Mouse (Mus musculus) layer of hippocampus, postnatal 25 days (tissue): ENCODE results near the gene Wrap73. TPM values are rescaled to one million over a fixed set of nuclear protein-coding genes. Genes with fewer than 3 reads are reported as not detected.

Source experiments
- DNase-seq, 2 experiments: peaks; one replicate each; pipeline ENCODE4 v3.0.0; 2022; ENCODE audit warnings: mixed read lengths in 2 of 2, low spot score in 1 of 2; ENCODE audit errors: extremely low spot score in 1 of 2
- total RNA-seq, 2 experiments: library from RNA; stranded (reverse); gene quantifications; 2 replicates each; pipeline ENCODE4 v1.2.3; 2021

Wrap73 gene
- total RNA-seq, 2 experiments from 2014 or later: 30.5 to 36.0 TPM

DNA sequence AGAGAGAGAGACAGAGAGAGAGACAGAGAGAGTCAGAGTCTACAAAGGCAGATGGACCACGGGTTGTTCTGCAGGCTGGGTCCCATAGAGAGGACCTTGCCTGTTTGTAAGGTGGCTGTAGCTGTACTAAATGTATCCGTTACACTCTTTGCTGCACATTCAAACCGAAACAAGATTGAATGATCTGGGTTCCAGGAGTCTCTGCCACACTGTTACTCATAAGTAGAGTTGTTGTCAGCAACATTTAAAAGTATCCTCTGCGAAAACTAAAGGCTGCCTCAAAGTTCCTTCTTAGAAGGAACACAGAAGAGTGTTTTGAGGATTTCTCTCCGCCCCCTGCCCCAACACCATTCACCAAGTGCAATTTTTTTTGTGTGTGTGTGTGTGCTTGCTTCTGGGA lies 5.0 kb upstream of the Wrap73 start:
- no peak for DNase-seq

DNA sequence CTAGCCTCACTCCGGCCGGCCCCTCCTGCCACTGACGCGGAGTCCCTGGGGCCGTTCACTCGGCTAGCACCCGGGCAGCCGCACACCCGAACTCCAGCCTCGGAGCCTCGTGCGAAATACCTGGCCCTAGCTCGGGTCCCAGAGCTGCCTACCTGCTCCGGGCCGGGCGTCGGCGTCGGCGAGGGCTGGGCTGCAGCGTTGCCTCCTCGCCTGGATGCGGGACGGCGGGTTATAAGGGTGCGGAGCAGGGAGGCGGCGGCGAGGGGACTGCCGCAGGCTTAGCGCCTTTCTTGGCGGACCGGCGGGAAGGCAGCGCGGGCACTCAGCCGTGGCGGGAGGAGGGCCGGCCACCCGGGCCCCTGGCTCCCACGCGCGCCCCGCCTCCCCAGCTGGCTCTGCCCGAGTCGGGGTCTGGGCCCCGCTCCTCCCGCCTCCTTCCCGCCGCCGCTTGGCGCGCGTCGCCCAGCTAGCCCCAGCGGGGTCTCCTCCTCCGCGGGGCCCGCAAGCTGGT lies 2.4 kb upstream of the Wrap73 start:
- no peak for DNase-seq

DNA sequence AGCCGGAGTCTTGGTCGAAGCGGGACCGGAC lies 2.2 kb upstream of the Wrap73 start, which contains the start of gene Trp73:
Trp73 (minus strand) TSS at position 27 of the 31 bp plus-strand sequence.
- DNase-seq: no peak

DNA sequence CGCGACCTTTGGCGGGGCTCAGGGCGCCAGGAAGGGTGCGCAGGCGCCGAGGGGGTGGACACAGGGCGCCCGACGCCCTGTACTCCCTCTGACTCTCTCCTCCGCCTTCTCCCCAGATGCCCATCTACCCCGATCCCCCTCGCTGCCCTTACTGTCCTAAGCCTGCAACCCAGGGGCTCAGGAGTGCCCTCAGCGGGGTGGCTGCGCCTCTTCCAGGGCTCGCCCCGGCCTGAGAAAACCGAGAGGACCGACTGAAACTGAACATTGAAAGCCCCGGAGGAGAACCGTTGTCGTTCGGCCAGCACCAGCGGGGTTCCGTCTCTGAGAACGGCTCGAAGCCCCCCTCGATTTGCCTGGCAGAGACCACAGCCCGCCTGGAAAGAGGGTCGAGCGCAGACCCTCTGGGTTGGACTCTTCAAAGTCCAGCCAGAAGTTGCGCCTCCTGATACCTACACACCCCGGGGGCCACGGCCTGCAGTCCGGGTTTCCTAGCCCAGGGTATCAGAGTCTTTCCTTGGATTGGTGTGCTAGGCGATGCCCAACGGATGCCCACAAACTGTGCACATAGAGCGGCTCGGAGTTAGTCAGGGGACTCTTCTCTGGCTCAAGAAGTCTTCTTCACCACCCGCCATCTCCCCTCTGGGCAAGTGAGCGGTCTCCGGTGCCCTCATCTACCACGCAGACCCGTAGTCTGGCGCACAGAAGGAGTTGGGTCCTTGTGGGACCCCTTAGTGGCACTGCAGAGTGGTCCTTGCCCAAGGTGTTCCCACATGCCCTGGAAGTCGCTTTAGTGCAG lies 1.8 kb upstream of the Wrap73 start:
- DNase-seq: no peak

DNA sequence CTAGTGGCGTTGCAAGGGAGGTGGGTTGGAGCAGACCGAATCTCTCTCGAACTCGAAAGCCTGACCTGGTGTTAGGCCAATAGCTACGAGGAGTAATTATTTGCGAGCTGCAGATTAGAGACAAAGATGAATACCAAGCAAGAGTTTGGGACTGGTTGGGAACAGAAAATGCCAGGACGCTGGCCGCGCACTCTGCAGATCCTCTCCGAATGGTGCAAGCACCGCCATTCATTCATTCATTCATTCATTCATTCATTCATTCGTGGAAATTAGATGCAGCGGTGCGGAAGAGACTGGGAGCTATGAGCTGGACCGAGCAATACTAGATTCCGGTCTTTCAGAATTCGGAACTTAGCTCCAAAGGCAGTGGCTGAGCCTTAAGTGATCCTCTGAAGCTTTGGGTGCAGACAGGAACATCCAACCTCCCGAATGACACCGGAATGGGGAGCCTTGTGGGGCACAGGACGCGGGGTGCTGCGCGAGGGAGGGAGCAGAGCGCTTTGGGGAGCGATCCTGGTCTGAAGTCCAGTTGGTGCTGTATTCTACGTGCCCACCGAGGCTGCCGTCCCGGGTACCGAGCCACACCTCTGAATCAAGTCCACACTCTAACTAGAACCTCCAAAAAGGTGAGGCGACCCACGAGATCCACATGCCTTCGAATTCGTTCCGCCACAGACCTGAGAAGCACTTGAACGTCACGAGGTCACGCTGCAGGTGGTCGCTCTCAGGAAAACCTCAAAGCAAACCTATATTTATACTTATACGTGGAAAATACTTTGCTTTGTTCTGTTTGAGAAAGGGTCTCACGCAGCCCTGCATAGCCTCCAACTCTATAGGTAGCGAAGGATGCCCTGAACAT lies 934 bp upstream of the Wrap73 start:
- DNase-seq: no peak

DNA sequence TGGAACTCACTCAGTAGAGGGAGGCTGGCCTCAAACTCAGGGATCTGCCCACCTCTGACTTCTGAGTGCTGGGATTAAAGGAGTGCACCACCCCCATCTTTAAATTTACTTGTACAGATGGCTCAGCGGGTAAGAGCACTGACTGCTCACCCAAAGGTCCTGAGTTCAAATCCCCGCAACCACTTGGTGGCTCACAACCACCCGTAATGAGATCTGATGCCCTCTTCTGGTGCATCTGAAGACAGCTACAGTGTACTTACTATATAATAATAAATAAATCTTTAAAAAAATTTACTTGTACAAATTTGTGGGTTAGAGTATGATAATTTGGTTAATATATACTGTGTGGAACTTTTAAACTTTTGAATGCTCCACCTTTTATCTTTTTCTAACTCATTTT lies 2.5 kb downstream of the Wrap73 start:
- no peak for DNase-seq

DNA sequence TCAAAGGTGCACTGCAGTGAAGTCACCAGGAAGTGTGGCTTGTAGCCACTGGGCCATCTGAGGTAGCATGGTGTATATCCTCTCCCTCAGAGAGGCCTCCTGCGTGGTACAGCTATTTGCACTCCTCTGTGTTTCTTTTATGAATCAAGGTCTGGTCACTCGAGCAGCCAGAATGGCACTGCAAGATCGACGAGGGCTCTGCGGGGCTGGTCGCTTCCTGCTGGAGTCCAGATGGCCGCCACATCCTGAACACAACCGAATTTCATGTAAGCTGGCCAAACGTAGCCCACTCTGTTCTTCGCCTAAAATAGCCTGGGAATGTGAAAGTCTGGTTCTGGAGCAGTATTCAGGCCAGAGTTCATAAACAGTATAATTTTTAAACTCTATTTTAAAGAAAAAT lies 4.2 kb downstream of the Wrap73 start:
- DNase-seq: no peak

DNA sequence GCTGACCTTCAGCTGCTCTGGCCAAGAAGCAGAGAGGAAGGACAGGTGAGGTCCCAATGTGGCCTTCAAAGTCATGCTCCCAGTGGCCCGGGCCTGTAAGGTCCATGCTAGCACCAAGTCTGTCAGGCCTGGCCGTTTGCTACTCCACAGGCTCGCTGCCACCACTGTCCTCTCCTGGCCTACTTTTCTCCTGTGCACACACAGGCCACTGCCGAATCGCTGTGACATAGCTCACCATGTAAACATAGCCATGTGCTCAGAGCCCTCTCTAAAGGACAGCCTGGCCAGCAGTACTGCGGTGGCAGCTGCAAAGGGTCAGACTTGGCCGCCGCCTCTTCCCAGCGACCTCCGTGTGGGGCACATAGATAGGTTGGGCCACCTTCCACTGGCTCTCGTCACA lies 11.9 kb downstream of the Wrap73 start:
- DNase-seq: no peak

DNA sequence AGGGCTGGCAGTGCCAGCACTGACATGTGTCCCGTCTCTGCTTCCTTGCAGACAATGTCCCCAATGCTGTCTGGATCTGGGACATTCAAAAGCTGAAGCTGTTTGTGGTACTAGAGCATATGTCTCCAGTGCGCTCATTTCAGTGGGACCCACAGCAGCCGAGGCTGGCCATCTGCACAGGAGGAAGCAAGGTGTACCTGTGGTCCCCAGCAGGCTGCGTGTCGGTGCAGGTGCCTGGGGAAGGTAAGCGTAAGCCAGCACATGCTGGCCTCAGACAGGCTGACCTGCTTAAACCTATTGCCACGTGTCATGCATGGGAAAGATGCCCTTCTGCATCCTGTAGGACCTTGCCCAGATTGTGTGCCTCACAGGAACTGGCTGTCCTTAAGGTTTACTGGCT lies 13.9 kb downstream of the Wrap73 start:
- DNase-seq: no peak

DNA sequence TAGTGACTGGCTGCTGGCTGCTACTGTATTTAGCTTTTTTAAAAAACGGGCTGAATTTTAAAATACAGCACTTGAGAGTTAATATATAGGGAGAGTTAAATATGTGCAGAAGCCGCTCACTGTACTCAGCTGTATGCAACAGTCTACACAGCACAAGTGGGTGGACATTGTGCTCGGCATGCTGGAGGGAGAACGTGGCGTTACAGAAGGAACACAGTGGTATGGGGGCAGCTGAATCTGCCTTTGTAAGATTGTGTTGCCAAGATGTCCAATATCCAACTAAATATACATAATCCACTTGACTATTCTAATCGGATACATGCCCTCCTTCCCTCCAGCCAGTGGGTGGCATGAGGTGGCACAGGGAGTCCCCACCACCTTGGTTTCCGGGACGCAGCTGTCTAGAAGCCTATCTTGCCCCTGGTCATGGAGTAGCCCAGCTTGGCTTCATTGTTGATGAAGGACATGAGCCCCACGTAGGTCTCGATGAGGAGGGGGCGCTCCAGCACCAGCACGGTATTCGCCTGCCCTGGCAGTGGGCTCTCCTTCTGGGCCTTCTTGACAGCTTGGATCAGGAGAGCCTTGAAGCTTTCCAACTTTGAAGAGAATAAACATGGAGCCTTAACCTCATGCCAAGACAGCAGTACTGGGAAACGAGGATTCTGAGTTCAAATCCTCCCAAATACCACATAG lies 15.9 kb downstream of the Wrap73 start:
- DNase-seq: no peak

DNA sequence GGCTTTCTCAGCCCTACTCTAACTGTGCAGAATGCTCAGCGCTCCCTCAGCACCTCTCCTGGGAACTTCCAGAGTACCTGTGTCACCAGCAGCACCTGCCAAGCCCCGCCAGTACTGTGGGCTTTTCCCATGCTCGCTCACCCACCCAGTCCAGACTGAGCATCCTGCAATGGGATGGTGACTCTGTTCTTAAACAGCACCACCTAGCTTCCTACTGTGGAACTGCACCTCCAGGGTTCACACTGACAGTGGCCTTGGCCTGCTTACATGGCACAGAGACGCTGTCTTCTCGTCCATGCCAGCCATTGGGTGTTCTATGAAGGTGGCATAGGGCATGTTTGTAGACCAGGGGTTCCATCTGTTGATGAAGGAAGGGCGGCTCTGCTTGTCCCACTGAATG lies 16.8 kb downstream of the Wrap73 start:
- peak; percentile 78 to 87 for DNase-seq

DNA sequence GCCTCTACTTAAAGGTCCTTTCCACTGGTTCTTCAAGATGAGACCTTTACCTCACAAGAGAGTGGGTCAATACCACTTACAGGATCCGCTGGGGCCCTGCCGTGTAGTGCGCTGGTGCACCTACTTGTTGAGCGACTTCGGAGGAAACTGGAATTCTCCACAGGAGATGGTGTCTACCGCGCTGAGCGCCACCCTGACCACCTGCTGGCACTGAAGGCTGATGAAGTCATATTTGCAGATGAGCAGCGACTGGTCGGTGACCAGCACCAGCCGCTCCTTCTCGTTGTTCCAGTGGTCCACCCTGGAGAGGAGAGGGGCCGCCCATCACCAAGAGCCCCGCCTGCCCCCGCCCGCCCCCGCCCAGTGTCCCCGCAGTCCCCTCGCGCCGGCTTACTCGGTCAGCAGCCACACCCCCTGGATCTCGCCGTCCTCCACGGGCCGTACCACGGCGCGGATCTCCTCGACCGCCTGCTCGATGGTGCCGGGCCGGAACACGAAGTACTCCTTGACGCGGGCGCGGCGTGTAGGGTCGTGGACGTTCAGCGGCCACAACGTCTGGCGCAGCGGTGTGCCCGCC lies 17.9 kb downstream of the Wrap73 start:
- DNase-seq: no peak

DNA sequence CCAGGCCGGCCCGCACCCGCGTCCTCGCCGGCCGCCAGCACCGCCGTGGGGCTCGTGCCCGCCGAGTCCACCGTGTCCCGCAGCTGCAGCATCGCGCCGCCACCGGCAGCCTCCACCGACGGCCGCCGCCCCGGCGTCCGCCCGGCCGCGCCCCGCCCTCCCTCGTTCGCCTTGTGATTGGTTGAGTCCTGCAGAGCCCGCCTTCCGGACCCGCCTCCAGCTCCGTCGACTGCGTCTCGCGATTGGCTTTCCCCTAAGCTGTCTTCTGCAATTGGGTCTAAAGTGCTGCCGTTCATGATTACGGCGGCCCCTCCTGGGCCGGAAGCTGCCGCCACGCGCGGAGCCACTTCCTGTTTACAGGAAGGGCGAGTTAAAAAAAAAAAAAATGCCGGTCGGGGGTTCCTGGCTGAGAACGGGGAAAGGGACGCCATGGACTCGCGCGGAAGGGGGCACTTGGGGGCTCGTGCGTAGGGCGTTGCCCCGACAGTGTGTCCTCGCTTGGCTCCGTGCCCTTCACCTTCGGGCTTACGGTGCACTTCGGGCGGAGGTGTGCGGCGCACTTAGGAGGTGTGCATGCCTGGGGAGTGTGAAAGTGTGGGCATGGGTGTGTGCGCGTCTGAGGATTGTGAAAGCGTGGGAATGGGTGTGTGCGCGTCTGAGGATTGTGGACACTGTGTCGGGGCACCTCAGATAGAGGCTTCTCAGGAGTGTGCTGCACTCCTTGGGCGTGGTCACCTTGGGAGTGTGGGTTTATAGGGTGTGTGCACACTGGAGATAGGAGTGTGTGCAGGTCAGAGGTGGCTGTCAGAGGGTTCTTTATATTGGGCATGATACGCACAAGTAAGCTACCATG lies 18.6 kb downstream of the Wrap73 start, which contains the start of gene Tprgl:
Tprgl (minus strand) TSS at position 129 of the 853 bp plus-strand sequence.
- DNase-seq: peak; percentile 88 to 89

DNA sequence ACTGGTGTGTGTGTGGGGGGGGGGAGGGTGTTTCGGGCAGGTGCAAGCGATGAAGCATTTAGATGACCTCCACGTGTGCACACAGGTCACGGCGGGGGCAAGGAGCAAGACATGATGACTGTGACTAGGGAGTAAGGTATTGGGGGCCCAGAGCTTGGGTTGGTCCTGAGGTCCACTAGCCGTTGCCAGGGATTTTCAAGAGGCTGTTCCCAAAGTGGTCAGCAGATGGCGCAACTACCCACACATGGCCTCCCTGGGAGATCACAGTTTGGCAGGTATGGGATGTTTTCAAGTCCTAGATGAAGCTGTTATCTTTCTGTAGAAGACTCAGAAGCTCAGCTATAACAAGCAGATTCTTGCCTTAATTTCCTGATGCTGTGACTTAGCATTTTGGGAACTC lies 21.1 kb downstream of the Wrap73 start:
- peak; percentile 52 to 89 for DNase-seq

DNA sequence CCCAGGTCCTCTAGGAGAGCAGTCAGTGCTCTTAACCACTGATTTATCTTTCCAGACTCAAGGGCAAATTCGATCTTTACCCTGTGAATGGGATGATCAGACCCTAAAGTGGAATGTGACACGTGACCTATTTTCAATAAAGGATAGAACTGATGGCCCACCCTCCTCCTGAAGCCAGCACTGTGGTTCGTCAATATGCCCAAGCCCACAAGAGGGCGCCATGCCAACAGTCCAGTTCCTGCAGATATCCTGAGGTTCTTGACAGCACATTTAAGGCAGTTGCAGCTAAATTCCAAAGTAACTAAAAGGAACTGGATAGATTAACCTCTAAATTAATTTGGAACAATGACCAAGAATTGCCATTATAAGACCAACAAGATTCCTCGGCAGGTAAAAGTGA lies 24.9 kb downstream of the Wrap73 start:
- DNase-seq: peak in 1 of 2 experiments; percentile 73

DNA sequence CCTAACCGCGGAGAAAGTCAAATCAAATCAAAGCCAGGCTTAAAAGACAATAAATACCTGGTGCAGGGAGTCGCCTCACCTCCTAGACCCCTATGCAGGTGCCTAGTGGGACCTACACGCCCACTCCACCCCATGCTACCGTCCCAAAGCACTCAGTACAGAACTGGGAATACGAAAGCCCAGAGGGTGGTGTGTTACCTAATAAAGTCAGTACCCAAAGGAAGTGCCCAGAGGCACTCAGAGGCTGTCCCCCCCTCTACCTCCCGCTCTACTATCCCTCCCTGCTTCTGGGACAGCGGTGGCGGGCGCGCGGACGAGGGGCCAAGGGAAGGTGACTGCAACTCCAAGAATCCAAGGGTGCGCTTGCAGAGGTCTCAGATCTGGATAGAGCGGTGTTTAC lies 27.8 kb downstream of the Wrap73 start:
- DNase-seq: no peak

DNA sequence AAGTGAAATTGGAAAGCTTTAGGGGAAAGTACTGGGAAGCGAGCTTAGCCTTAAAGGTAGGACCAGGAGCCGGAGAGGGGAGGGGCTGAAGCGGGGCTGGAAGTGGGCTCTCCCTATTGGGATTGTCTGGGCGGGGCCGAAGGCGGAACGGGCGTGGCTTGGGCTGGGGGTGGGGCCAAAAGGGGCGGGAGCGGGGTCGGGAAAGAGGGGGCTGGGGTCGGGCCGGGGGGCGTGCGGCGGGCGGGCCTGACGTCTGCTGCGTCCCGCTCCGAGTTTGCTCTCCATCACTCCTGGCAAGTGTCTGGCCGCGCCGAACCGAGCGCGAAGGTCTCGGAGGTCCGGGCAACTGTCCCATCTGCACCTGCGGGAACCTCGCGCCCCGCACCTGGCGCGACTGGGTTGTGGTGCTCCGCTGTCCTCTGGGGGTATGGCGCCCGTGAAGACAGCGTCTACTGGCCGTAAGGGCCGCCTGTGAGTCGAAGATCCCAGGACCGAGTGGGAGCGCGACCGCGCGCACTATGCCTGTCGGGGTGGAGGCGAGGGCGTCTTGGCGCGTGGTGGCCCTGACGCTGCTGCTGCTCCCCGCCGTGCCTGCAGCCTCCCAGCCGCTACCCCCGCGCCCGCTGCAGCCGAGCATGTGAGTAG lies 28.5 kb downstream of the Wrap73 start, which contains the start of gene Megf6:
Megf6 (plus strand) TSS at position 225 of the 645 bp plus-strand sequence.
- no peak for DNase-seq

DNA sequence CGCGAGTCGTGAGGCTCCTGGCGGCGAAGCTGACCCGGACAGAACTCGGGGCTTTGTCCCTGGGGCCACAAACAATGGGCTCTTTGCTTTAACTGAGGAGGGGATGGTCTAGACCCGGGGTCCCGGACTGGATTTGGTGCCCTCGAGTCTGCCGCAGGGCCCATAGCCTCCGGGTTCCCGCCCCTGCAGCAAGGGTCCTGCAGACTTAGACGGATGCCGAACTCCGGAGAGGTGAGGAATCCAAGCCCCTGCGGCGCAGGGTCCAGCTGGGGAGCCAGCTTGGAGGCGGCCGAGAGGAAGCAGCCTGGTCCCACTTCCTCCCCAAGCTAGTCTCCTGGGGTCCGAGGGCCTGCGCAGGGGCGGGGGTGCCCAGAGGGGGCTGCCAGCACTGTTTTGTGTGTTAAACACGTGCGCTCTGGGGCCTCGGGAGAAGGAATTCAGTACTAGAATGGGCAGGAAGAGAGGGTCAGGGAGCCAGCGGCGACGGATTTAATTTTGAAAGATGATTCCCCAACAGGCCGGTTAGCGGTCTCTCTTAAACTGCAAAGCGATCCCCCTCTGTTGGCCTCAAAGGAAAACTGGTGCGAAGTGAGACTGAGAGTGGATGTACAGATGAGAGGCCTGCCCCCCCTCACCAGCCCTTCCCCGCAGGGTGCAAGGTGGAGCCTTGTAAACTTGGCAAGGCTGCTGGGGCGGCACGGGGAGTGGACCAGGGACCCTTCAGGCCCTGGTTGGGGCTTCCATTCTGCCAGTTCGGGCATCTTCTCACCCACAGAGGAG lies 29.2 kb downstream of the Wrap73 start:
- DNase-seq: no peak
